In genomic region chr11:4101851-4102250, GRCm38 (mm10) we compare ENCODE assay signal across 26 mouse cellular contexts. TPM values are rescaled to one million over a fixed set of nuclear protein-coding genes. Genes with fewer than 3 reads are reported as not detected.
DNase-seq lines count a peak whose midpoint lies in the region; ATAC-seq lines count a peak whose summit lies in the region.
"Had no signal": no experiment of that assay in that cellular context is flagged by ENCODE, and none has a peak within 500 bp of the region (broad histone marks: within the 10 kb centered on the region; RNA-seq: fewer than 3 reads in every experiment).

No protein-coding gene starts in this region.

- DNase-seq in embryonic facial prominence, embryonic 10.5 days (ENCODE audit: low spot score), result no peak
- DNase-seq in 3T3-L1 (ENCODE audit: low read depth, low spot score) (peak; percentile 73), MN1 (ENCODE audit: low spot score) (peak; percentile 75)
- no peak for DNase-seq in kidney, postnatal 10 days
- no peak for DNase-seq in left cerebral cortex, postnatal 25 days (ENCODE audit: low spot score in 2 of 2)
- DNase-seq: adrenal gland, adult 2 months; cerebellum, adult 11 months; cerebellum, adult 9-11 months; kidney, adult 18-20 months; liver, postnatal 0 days; right cerebral cortex, postnatal 14 days had no signal

- 79% methylated on average over 5 of the region's 5 CpGs for WGBS in embryonic facial prominence, embryonic 13.5 days
- 85% methylated on average over 5 of the region's 5 CpGs for WGBS in embryonic facial prominence, embryonic 10.5 days

- H3K27me3 ChIP-seq in embryonic facial prominence, embryonic 13.5 days, result no peaks in the 10 kb centered on the region
- no peaks in the 10 kb centered on the region for H3K27me3 ChIP-seq in embryonic facial prominence, embryonic 10.5 days (replicated peaks; ENCODE audit: low read depth, poor library complexity, severe bottlenecking)
- H3K27me3 ChIP-seq: limb, embryonic 12.5 days had no signal

- no peaks in the 10 kb centered on the region for H3K9me3 ChIP-seq in embryonic facial prominence, embryonic 13.5 days
- H3K9me3 ChIP-seq in embryonic facial prominence, embryonic 10.5 days, result no peaks in the 10 kb centered on the region
- H3K9me3 ChIP-seq: heart, embryonic 10.5 days; hindbrain, embryonic 10.5 days; limb, embryonic 12.5 days; midbrain, embryonic 10.5 days had no signal

- H3K4me3 ChIP-seq in embryonic facial prominence, embryonic 13.5 days, result no peak overlapping the region
- H3K4me3 ChIP-seq in embryonic facial prominence, embryonic 10.5 days, result no peak overlapping the region
- H3K4me3 ChIP-seq: heart, embryonic 10.5 days; hindbrain, embryonic 10.5 days; limb, embryonic 12.5 days; midbrain, embryonic 10.5 days had no signal

- 0 out of 2 replicates have a peak overlapping the region, but pooled peaks have one; percentile 32 for H3K9ac ChIP-seq in embryonic facial prominence, embryonic 13.5 days
- H3K9ac ChIP-seq: limb, embryonic 12.5 days; liver, postnatal 0 days had no signal

- intact Hi-C loops in left cerebral cortex, postnatal 25 days (cut with DNase I), result no loop called here

- 0 out of 2 replicates have a peak, but pooled peaks cover 6% of the 10 kb centered on the region for H3K36me3 ChIP-seq in embryonic facial prominence, embryonic 13.5 days
- H3K36me3 ChIP-seq in embryonic facial prominence, embryonic 10.5 days (replicated peaks), result no peaks in the 10 kb centered on the region
- H3K36me3 ChIP-seq: heart, embryonic 10.5 days; hindbrain, embryonic 10.5 days; midbrain, embryonic 10.5 days had no signal

- ATAC-seq in embryonic facial prominence, embryonic 13.5 days (ENCODE audit: insufficient number of reproducible peaks, insufficient read depth, low FRiP score, low TSS enrichment, low read depth), result no peak
- peak; percentile 60; the same call in 1 of the 2 replicates for ATAC-seq in granulocyte monocyte progenitor cell, adult 5-6 weeks (replicated peaks; ENCODE audit: poor library complexity, severe bottlenecking)
- ATAC-seq: forebrain, embryonic 14.5 days; hindbrain, postnatal 0 days; liver, postnatal 0 days; lung, postnatal 0 days; midbrain, embryonic 16.5 days had no signal

- peaks cover 6% of the 10 kb centered on the region for H3K4me1 ChIP-seq in embryonic facial prominence, embryonic 13.5 days
- H3K4me1 ChIP-seq in embryonic facial prominence, embryonic 10.5 days, result peaks cover 8% of the 10 kb centered on the region

- no peak overlapping the region for H3K4me2 ChIP-seq in embryonic facial prominence, embryonic 13.5 days
- H3K4me2 ChIP-seq: limb, embryonic 12.5 days; liver, embryonic 11.5 days had no signal

- no peak overlapping the region for H3K27ac ChIP-seq in embryonic facial prominence, embryonic 13.5 days
- no peak overlapping the region for H3K27ac ChIP-seq in embryonic facial prominence, embryonic 10.5 days (replicated peaks)
- H3K27ac ChIP-seq: heart, embryonic 10.5 days; hindbrain, embryonic 10.5 days; hindbrain, postnatal 0 days; limb, embryonic 12.5 days; macrophage; midbrain, embryonic 10.5 days had no signal

RNA-seq across cellular contexts. Expression of gene Mtfp1, which starts 6.6 kb away (rescaled TPM):
- polyA plus RNA-seq in embryonic facial prominence, embryonic 13.5 days (2015; fragmentation: Nextera tagmentation; extraction: Ambion mirVana), result 6.7 and 7.7 TPM in 2 replicates
- polyA plus RNA-seq in embryonic facial prominence, embryonic 10.5 days (2016; fragmentation: Nextera tagmentation; extraction: Ambion mirVana), result 14.6 and 15.6 TPM in 2 replicates
- 9.9 and 11.1 TPM in 2 replicates for total RNA-seq in granulocyte monocyte progenitor cell, adult 5-6 weeks (2014; fragmentation: Nextera tagmentation)
- 8.7 and 13.3 TPM in 2 replicates for total RNA-seq in granulocyte monocyte progenitor cell, adult 5-6 weeks (2017)
- total RNA-seq in left cerebral cortex, postnatal 25 days (2021), result 100 to 1,000 TPM in 1 of 2 experiments, 10 to 100 TPM in 1; 92.3 to 104 TPM
- total RNA-seq: neutrophil, adult 5-6 weeks had no signal

RNA-seq across cellular contexts. Expression of gene Sec14l2, which starts 21.4 kb away (rescaled TPM):
- polyA plus RNA-seq in embryonic facial prominence, embryonic 13.5 days (2015; fragmentation: Nextera tagmentation; extraction: Ambion mirVana), result 2.0 and 3.8 TPM in 2 replicates
- polyA plus RNA-seq in embryonic facial prominence, embryonic 10.5 days (2016; fragmentation: Nextera tagmentation; extraction: Ambion mirVana), result 1.7 and 2.0 TPM in 2 replicates
- total RNA-seq in granulocyte monocyte progenitor cell, adult 5-6 weeks (2014; fragmentation: Nextera tagmentation), result not detected in 2 replicates
- not detected in 2 replicates for total RNA-seq in granulocyte monocyte progenitor cell, adult 5-6 weeks (2017)
- total RNA-seq in left cerebral cortex, postnatal 25 days (2021), result 10 to 100 TPM; 35.6 to 35.8 TPM

RNA-seq across cellular contexts. Expression of gene Rnf215, which starts 33.2 kb away (rescaled TPM):
- 37.4 and 39.4 TPM in 2 replicates for polyA plus RNA-seq in embryonic facial prominence, embryonic 13.5 days (2015; fragmentation: Nextera tagmentation; extraction: Ambion mirVana)
- polyA plus RNA-seq in embryonic facial prominence, embryonic 10.5 days (2016; fragmentation: Nextera tagmentation; extraction: Ambion mirVana), result 21.2 and 22.8 TPM in 2 replicates
- 10.5 and 13.1 TPM in 2 replicates for total RNA-seq in granulocyte monocyte progenitor cell, adult 5-6 weeks (2014; fragmentation: Nextera tagmentation)
- 6.6 and 7.8 TPM in 2 replicates for total RNA-seq in granulocyte monocyte progenitor cell, adult 5-6 weeks (2017)
- 10 to 100 TPM; 28.2 to 31.4 TPM for total RNA-seq in left cerebral cortex, postnatal 25 days (2021)

RNA-seq across cellular contexts. Expression of gene Sec14l3, which starts 37.2 kb away (rescaled TPM):
- not detected in 2 replicates for polyA plus RNA-seq in embryonic facial prominence, embryonic 13.5 days (2015; fragmentation: Nextera tagmentation; extraction: Ambion mirVana)
- not detected in 2 replicates for polyA plus RNA-seq in embryonic facial prominence, embryonic 10.5 days (2016; fragmentation: Nextera tagmentation; extraction: Ambion mirVana)
- not detected in 2 replicates for total RNA-seq in granulocyte monocyte progenitor cell, adult 5-6 weeks (2014; fragmentation: Nextera tagmentation)
- not detected in 2 replicates for total RNA-seq in granulocyte monocyte progenitor cell, adult 5-6 weeks (2017)
- 1 to 10 TPM in 1 of 2 experiments, under 1 TPM in 1; 0.60 to 1.3 TPM for total RNA-seq in left cerebral cortex, postnatal 25 days (2021)
- total RNA-seq: adrenal gland, adult 2 months; gastrocnemius, adult 8-10 months; neutrophil, adult 5-6 weeks had no signal
- polyA plus RNA-seq: adrenal gland, adult 2 months; heart, embryonic 10.5 days; hindbrain, embryonic 10.5 days; large intestine, adult 2 months; limb, embryonic 12.5 days; liver, embryonic 11.5 days; liver, postnatal 0 days; macrophage; midbrain, embryonic 10.5 days had no signal

RNA-seq across cellular contexts. Expression of gene Ccdc157, which starts 58.2 kb away (rescaled TPM):
- polyA plus RNA-seq in embryonic facial prominence, embryonic 13.5 days (2015; fragmentation: Nextera tagmentation; extraction: Ambion mirVana), result 8.2 and 9.7 TPM in 2 replicates
- 7.2 and 8.0 TPM in 2 replicates for polyA plus RNA-seq in embryonic facial prominence, embryonic 10.5 days (2016; fragmentation: Nextera tagmentation; extraction: Ambion mirVana)
- total RNA-seq in granulocyte monocyte progenitor cell, adult 5-6 weeks (2014; fragmentation: Nextera tagmentation), result 0.28 and 0.73 TPM in 2 replicates
- total RNA-seq in granulocyte monocyte progenitor cell, adult 5-6 weeks (2017), result 0.21 and 0.69 TPM in 2 replicates
- 10 to 100 TPM; 14.9 to 17.7 TPM for total RNA-seq in left cerebral cortex, postnatal 25 days (2021)

Comparison
In these comparisons a context has a peak if more than half of its experiments do, and no peak if none do; other contexts are left out.
1. DNase-seq: peak in 3T3-L1 (single experiment) and MN1 (single experiment); none in embryonic facial prominence, embryonic 10.5 days (single experiment), kidney, postnatal 10 days (single experiment) and left cerebral cortex, postnatal 25 days (0 of 2).
2. RNA of gene Mtfp1, which starts 6.6 kb away (total RNA-seq): 92.3 to 104 TPM in left cerebral cortex, postnatal 25 days; 8.7 to 13.3 TPM in granulocyte monocyte progenitor cell, adult 5-6 weeks; every median in the first group is over 4 times any median in the second.
3. RNA of gene Sec14l2, which starts 21.4 kb away (total RNA-seq): 35.6 to 35.8 TPM in left cerebral cortex, postnatal 25 days; not detected in granulocyte monocyte progenitor cell, adult 5-6 weeks; every median in the first group is over 10 times any median in the second.